Mouse (Mus musculus): ENCODE data around the gene Comtd1. TPM values are rescaled to one million over a fixed set of nuclear protein-coding genes. Genes with fewer than 3 reads are reported as not detected.

Comtd1 gene
- polyA plus RNA-seq (2014; fragmentation: Nextera tagmentation; extraction: Ambion mirVana), result 38.6 and 44.5 TPM in 2 replicates

DNA sequence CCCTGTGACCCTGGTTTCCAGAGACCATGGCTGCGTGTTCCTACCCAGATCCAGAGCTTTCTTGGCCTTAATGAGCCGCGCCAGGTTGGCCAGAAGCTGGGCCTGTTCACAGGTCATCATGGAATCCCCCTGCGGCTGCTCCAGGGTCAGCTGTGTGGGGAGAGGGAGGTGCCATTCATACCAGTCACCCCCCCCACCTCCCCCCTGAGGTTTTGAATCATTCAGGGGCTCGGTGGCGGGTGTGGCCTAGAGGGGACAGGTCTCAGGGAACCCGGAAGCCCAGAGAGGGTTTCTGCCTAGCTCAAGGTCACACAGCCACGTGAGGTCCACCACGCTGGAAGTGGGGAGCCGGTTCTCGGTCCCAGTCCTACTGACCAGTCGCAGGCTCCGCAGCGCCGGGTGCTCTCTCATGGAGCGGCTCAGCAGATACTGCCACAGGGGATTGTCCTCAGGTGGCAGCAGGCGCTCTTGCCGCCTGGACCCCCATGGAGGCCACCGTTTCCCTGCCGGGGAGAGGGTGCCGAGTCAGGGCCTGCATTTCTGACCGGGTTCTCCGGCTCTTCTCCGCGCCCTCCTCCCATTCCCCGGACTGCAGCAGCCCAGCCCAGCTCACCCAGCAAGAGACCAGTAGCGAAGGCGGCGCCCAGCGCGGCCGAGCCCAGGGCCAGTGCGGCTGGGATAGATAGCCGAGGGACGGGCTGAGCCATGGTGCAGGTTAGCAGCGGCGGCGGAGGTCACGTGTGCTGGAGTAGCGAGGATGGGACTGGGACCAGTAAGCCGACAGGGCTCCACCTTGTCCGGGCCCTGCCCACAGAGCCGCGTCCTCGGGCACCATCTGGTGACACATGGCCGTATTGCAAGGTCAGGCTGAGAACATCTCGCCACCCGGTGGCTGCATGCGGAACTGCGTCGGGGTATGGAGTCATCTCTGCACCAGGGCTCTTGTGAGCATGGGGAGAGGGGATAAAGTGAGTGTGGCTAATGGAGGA is at the start of gene Comtd1:
Comtd1 (minus strand) TSS at position 812 of the 989 bp plus-strand sequence.
- peak within 1 kb of the TSS; percentile 100 for H3K4me2 ChIP-seq
- no peaks in the 10 kb centered on the region for H3K27me3 ChIP-seq (ENCODE audit: control insufficient read depth, insufficient read depth, low read length)
- under 1% methylated on average over 51 of the region's 51 CpGs for WGBS (ENCODE audit: insufficient replicate concordance)
- peaks cover 38% of the 10 kb centered on the region for H3K4me1 ChIP-seq (ENCODE audit: control insufficient read depth, insufficient read depth, low read length)
- peaks cover 27% of the 10 kb centered on the region for H3K36me3 ChIP-seq (ENCODE audit: control insufficient read depth, insufficient read depth, low read length)
- peak within 1 kb of the TSS; percentile 74 for H3K4me3 ChIP-seq (ENCODE audit: low read depth, low read length)
- no peaks in the 10 kb centered on the region for H3K9me3 ChIP-seq (replicated peaks; ENCODE audit: control insufficient read depth, low read length)
- peak; percentile 89 for ATAC-seq (replicated peaks; ENCODE audit: insufficient number of reproducible peaks, low FRiP score, low TSS enrichment)
- peak within 1 kb of the TSS; percentile 85 for H3K9ac ChIP-seq (ENCODE audit: low read depth, low read length)
- H3K27ac ChIP-seq (ENCODE audit: low read depth, low read length), result peak within 1 kb of the TSS; percentile 86

DNA sequence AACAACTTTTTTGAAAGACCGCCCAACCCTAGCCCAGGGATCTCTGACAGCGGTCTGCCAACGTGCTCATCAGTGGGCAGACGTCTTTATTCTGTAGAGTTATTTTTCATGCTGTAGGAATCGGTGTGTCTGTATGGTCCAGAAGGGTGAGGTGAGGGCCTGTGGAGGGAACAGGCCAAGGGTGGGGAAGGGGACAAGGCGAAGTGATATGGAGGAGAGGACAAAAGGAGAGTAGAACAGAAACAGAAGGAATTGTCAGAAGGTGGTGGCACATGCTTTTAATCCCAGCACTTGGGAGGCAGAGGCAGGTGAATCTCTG is 43.5 kb upstream of the Comtd1 start:
- WGBS (ENCODE audit: insufficient replicate concordance), result 56% methylated on average over 6 of the region's 6 CpGs
- H3K9me3 ChIP-seq (replicated peaks; ENCODE audit: control insufficient read depth, low read length), result no peaks in the 10 kb centered on the region
- H3K9ac ChIP-seq (ENCODE audit: low read depth, low read length), result no peak overlapping the region
- ATAC-seq (replicated peaks; ENCODE audit: insufficient number of reproducible peaks, low FRiP score, low TSS enrichment), result no peak
- H3K27me3 ChIP-seq (ENCODE audit: control insufficient read depth, insufficient read depth, low read length), result no peaks in the 10 kb centered on the region
- no peak overlapping the region for H3K4me3 ChIP-seq (ENCODE audit: low read depth, low read length)
- H3K4me1 ChIP-seq (ENCODE audit: control insufficient read depth, insufficient read depth, low read length), result no peaks in the 10 kb centered on the region; the same call in 1 of the 2 replicates
- H3K36me3 ChIP-seq (ENCODE audit: control insufficient read depth, insufficient read depth, low read length), result no peaks in the 10 kb centered on the region
- no peak overlapping the region; the same call in 1 of the 2 replicates for H3K4me2 ChIP-seq
- H3K27ac ChIP-seq (ENCODE audit: low read depth, low read length), result no peak overlapping the region

DNA sequence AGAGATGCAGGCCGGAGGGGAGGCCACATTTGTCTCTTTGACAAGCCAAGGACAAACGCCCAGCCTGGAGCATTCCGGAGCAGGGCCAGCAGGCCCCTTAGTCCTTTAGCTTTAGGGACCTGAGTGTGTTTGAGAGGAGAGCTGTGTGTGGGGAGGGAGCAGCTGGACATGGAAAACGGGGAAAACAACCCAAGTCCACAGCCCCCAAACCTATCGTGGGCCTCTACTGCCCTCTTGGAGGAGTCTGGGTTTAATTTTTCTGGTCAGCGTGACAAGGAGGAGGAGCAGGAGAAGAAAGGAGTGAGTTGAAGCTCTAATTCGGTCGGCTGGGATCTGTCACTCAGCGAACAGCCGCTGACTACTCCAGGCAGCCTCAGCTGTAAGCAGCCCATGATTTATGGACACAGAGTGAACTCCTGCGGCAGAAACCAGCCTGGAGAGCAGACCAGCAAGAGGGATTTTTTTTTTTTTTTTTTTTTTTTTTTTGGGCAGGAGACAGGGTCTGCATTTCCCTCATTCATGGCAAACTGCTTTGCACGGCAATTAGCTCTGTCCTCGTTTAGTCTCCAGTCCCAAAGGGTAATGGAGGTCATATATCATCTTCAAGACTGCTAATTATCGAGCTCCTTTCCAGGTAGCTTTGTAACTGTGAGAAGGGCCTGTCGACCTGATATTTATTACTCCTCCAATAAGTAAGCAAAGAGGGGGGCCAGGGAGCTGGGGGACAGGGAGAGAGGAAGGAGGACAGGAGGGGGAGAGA is 43.0 kb upstream of the Comtd1 start:
- ATAC-seq (replicated peaks; ENCODE audit: insufficient number of reproducible peaks, low FRiP score, low TSS enrichment), result peak; percentile 66
- H3K4me3 ChIP-seq (ENCODE audit: low read depth, low read length), result no peak overlapping the region
- H3K9ac ChIP-seq (ENCODE audit: low read depth, low read length), result peak overlapping the region; percentile 29; the same call in 1 of the 2 replicates
- H3K4me2 ChIP-seq, result peak overlapping the region; percentile 52
- no peaks in the 10 kb centered on the region; the same call in 1 of the 2 replicates for H3K4me1 ChIP-seq (ENCODE audit: control insufficient read depth, insufficient read depth, low read length)
- H3K27ac ChIP-seq (ENCODE audit: low read depth, low read length), result peak overlapping the region; percentile 57; the same call in 1 of the 2 replicates
- H3K9me3 ChIP-seq (replicated peaks; ENCODE audit: control insufficient read depth, low read length), result no peaks in the 10 kb centered on the region
- H3K36me3 ChIP-seq (ENCODE audit: control insufficient read depth, insufficient read depth, low read length), result no peaks in the 10 kb centered on the region
- no peaks in the 10 kb centered on the region for H3K27me3 ChIP-seq (ENCODE audit: control insufficient read depth, insufficient read depth, low read length)
- WGBS (ENCODE audit: insufficient replicate concordance), result 26% methylated on average over 15 of the region's 15 CpGs

DNA sequence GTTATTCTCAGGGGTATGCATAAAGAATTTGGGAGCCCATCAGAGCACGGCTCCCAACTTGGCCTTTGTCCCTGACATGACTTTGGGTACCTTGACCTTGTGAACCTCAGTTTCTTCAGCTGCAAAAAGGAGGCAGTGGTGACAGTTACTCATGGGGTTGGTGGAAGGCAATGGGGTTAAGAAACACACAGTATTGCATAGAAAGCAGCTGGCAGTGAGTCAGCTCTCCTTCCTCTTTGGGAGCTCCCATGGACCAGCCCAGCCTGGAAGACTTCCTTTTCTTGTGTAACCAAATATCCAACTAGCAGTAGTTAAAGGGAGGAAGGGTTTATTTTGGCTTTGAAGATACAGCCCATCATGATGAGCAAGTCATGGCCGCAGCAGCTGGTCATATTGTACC is 41.7 kb upstream of the Comtd1 start:
- Histone ChIP-seq H3K27ac (ENCODE audit: low read depth, low read length) (no peak overlapping the region), H3K4me2 (no peak overlapping the region), H3K27me3 (ENCODE audit: control insufficient read depth, insufficient read depth, low read length) (no peaks in the 10 kb centered on the region), H3K9ac (ENCODE audit: low read depth, low read length) (no peak overlapping the region), H3K9me3 (replicated peaks; ENCODE audit: control insufficient read depth, low read length) (no peaks in the 10 kb centered on the region), H3K4me3 (ENCODE audit: low read depth, low read length) (no peak overlapping the region), H3K36me3 (ENCODE audit: control insufficient read depth, insufficient read depth, low read length) (no peaks in the 10 kb centered on the region), H3K4me1 (ENCODE audit: control insufficient read depth, insufficient read depth, low read length) (no peaks in the 10 kb centered on the region; the same call in 1 of the 2 replicates)
- WGBS (ENCODE audit: insufficient replicate concordance), result 86% methylated on average over 2 of the region's 2 CpGs
- ATAC-seq (replicated peaks; ENCODE audit: insufficient number of reproducible peaks, low FRiP score, low TSS enrichment), result no peak

DNA sequence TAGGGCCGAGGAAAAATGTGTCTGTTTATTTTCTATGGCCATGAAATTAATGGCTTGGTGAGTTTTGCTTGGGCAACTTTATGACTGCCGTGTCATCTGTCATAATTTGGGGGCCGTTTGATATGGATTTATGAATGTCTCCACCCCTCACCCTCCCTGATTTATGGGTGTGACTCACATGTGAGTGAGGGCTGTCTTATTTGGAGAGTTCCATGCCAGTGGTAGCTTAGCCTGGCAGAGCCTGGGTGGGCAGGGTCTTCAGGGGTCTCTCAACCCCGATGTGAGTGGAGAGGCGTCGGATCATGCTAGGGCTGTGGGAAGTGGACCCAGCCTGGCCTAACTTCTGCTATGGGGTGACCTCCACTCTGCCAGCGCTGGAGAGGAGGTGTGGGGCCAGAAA is 18.0 kb upstream of the Comtd1 start:
- H3K9me3 ChIP-seq (replicated peaks; ENCODE audit: control insufficient read depth, low read length), result no peaks in the 10 kb centered on the region
- 76% methylated on average over 7 of the region's 7 CpGs for WGBS (ENCODE audit: insufficient replicate concordance)
- H3K4me3 ChIP-seq (ENCODE audit: low read depth, low read length), result no peak overlapping the region
- H3K36me3 ChIP-seq (ENCODE audit: control insufficient read depth, insufficient read depth, low read length), result no peaks in the 10 kb centered on the region
- no peaks in the 10 kb centered on the region for H3K4me1 ChIP-seq (ENCODE audit: control insufficient read depth, insufficient read depth, low read length)
- H3K27me3 ChIP-seq (ENCODE audit: control insufficient read depth, insufficient read depth, low read length), result no peaks in the 10 kb centered on the region
- H3K27ac ChIP-seq (ENCODE audit: low read depth, low read length), result no peak overlapping the region
- H3K4me2 ChIP-seq, result no peak overlapping the region
- H3K9ac ChIP-seq (ENCODE audit: low read depth, low read length), result no peak overlapping the region
- no peak for ATAC-seq (replicated peaks; ENCODE audit: insufficient number of reproducible peaks, low FRiP score, low TSS enrichment)

DNA sequence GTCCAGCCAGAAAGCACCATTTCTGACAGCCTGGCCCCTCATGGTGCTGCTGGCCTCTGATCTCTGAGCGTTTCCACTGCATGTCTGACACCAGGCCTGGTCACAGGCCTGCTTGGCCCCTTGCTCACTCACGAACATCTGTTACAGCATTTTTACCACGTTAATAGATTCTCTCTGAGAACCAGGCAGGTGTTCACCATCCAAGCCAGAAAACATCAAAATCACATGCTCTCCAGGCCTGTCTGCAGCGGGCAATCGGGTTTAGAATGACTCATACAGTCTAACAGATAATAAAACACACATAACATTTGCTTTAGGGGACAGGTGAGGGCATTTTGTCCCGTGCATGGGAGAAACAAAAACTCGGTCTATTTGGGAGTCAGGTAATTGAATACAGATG is 17.5 kb upstream of the Comtd1 start:
- Histone ChIP-seq H3K36me3 (ENCODE audit: control insufficient read depth, insufficient read depth, low read length) (no peaks in the 10 kb centered on the region), H3K9me3 (replicated peaks; ENCODE audit: control insufficient read depth, low read length) (no peaks in the 10 kb centered on the region), H3K4me3 (ENCODE audit: low read depth, low read length) (no peak overlapping the region), H3K4me1 (ENCODE audit: control insufficient read depth, insufficient read depth, low read length) (no peaks in the 10 kb centered on the region), H3K27ac (ENCODE audit: low read depth, low read length) (no peak overlapping the region), H3K27me3 (ENCODE audit: control insufficient read depth, insufficient read depth, low read length) (no peaks in the 10 kb centered on the region), H3K9ac (ENCODE audit: low read depth, low read length) (no peak overlapping the region), H3K4me2 (no peak overlapping the region)
- ATAC-seq (replicated peaks; ENCODE audit: insufficient number of reproducible peaks, low FRiP score, low TSS enrichment), result no peak
- 50% methylated on average over 7 of the region's 7 CpGs for WGBS (ENCODE audit: insufficient replicate concordance)

DNA sequence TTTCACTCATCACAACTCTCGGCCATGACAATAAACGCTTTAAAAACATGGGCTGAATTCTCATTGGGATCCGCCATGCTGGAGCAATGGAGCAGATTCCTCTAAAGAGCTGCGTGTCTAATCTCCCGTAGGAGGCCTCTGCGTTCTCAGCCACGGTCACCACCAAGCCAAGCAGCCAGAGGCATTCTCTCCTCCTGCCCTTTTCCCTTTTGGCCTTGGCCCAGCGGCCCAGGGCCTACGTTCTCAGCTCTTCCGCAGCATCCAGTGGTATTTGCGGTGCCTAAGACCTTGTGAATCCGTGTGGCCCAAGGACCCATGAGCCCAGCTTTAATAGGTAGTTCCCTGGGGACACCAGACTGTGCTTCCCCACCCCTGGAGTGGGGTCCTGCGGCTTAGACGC is 8.1 kb upstream of the Comtd1 start:
- H3K27me3 ChIP-seq (ENCODE audit: control insufficient read depth, insufficient read depth, low read length), result no peaks in the 10 kb centered on the region
- WGBS (ENCODE audit: insufficient replicate concordance), result 83% methylated on average over 14 of the region's 14 CpGs
- H3K36me3 ChIP-seq (ENCODE audit: control insufficient read depth, insufficient read depth, low read length), result no peaks in the 10 kb centered on the region
- H3K4me1 ChIP-seq (ENCODE audit: control insufficient read depth, insufficient read depth, low read length), result peaks cover 11% of the 10 kb centered on the region; the same call in 1 of the 2 replicates
- no peak overlapping the region for H3K4me2 ChIP-seq
- no peak for ATAC-seq (replicated peaks; ENCODE audit: insufficient number of reproducible peaks, low FRiP score, low TSS enrichment)
- no peak overlapping the region for H3K27ac ChIP-seq (ENCODE audit: low read depth, low read length)
- no peaks in the 10 kb centered on the region for H3K9me3 ChIP-seq (replicated peaks; ENCODE audit: control insufficient read depth, low read length)
- H3K9ac ChIP-seq (ENCODE audit: low read depth, low read length), result no peak overlapping the region
- H3K4me3 ChIP-seq (ENCODE audit: low read depth, low read length), result no peak overlapping the region

DNA sequence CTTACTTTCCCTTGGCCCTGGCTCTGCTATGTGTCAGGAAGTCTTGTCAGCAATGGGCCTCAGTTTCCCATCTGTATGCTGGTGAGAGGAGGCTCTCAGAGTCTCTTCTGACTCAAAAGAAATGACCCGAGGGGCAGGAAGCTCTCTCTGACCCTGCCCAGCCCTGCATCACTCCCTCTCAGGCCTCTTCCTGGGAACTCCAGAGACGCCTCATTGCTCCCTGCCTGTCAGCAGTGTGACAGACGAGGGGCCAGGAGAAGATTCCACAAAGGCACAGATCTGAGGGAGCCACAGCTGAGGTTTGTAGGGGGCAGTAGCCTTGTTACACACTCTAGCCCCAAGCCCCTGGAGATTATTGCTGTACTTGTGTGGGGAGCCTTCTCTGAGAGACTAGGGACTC is 7.2 kb upstream of the Comtd1 start:
- H3K36me3 ChIP-seq (ENCODE audit: control insufficient read depth, insufficient read depth, low read length), result no peaks in the 10 kb centered on the region
- H3K9ac ChIP-seq (ENCODE audit: low read depth, low read length), result no peak overlapping the region
- no peak overlapping the region for H3K27ac ChIP-seq (ENCODE audit: low read depth, low read length)
- H3K27me3 ChIP-seq (ENCODE audit: control insufficient read depth, insufficient read depth, low read length), result no peaks in the 10 kb centered on the region
- no peak overlapping the region for H3K4me3 ChIP-seq (ENCODE audit: low read depth, low read length)
- 16% methylated on average over 3 of the region's 3 CpGs for WGBS (ENCODE audit: insufficient replicate concordance)
- peaks cover 15% of the 10 kb centered on the region; the same call in 1 of the 2 replicates for H3K4me1 ChIP-seq (ENCODE audit: control insufficient read depth, insufficient read depth, low read length)
- ATAC-seq (replicated peaks; ENCODE audit: insufficient number of reproducible peaks, low FRiP score, low TSS enrichment), result no peak
- no peaks in the 10 kb centered on the region for H3K9me3 ChIP-seq (replicated peaks; ENCODE audit: control insufficient read depth, low read length)
- H3K4me2 ChIP-seq, result no peak overlapping the region
